Mouse (Mus musculus) embryonic facial prominence, embryonic 11.5 days (tissue): ENCODE measurements at regions not wholly inside any gene's neighbourhood (a gene's known extent, or its start where the extent isn't known, plus 50 kb on each side); places are given as distances from the start of the nearest gene placed in this dataset.

ENCODE experiments used
- ATAC-seq: fragments of 200-750 bp; cut with Nextera tagmentation; replicated peaks from 2 replicates; pipeline ENCODE4 v1.8.0; 2017; ENCODE audit warnings: low read depth; ENCODE audit not compliant: insufficient number of reproducible peaks, low FRiP score, low TSS enrichment
- DNase-seq: peaks from one replicate; pipeline ENCODE4 v3.0.0-alpha.2; 2015; ENCODE audit warnings: low spot score
- H3K27ac ChIP-seq: fragments of 300-500 bp; sonication (generic); replicated peaks from 2 replicates; pipeline ENCODE4 v1.5.1; 2014; ENCODE audit warnings: mild to moderate bottlenecking, low read depth, low read length, control low read depth
- H3K27me3 ChIP-seq: fragments of 300-500 bp; sonication (generic); 2 replicates; pipeline ENCODE4 v1.6.1; 2014; ENCODE audit warnings: mild to moderate bottlenecking, low read length, moderate library complexity, mixed read lengths; ENCODE audit not compliant: control insufficient read depth, insufficient read depth
- H3K36me3 ChIP-seq: fragments of 300-500 bp; sonication (generic); replicated peaks from 2 replicates; pipeline ENCODE4 v1.6.1; 2014; ENCODE audit warnings: low read depth, mild to moderate bottlenecking, low read length, moderate library complexity, mixed read lengths; ENCODE audit not compliant: control insufficient read depth, insufficient read depth
- H3K4me1 ChIP-seq: fragments of 300-500 bp; sonication (generic); 2 replicates; pipeline ENCODE4 v1.6.1; 2014; ENCODE audit warnings: low read length, mixed read lengths; ENCODE audit not compliant: control insufficient read depth, insufficient read depth
- H3K4me2 ChIP-seq: fragments of 300-500 bp; sonication (generic); 2 replicates; pipeline ENCODE4 v1.6.1; 2014; ENCODE audit warnings: low read depth, mild to moderate bottlenecking, control low read depth, low read length, moderate library complexity
- H3K4me3 ChIP-seq: fragments of 300-500 bp; sonication (generic); 2 replicates; pipeline ENCODE4 v1.5.1; 2014; ENCODE audit warnings: low read depth, low read length, control low read depth
- H3K9ac ChIP-seq: fragments of 300-500 bp; sonication (generic); replicated peaks from 2 replicates; pipeline ENCODE4 v1.6.1; 2014; ENCODE audit warnings: mild to moderate bottlenecking, control low read depth, low read length
- H3K9me3 ChIP-seq: fragments of 300-500 bp; sonication (generic); replicated peaks from 2 replicates; pipeline ENCODE4 v1.6.1; 2016; ENCODE audit warnings: mild to moderate bottlenecking, low read length, inconsistent platforms, mixed read lengths; ENCODE audit not compliant: control insufficient read depth
- WGBS: fragments of 180-500 bp; shearing (Covaris S2); extraction: QIAGEN DNeasy Blood & Tissue Kit; methylation state at CpG from one replicate; pipeline ENCODE4 v1.1.7; 2014; 5-methylcytosine and 5-hydroxymethylcytosine counted together

DNA sequence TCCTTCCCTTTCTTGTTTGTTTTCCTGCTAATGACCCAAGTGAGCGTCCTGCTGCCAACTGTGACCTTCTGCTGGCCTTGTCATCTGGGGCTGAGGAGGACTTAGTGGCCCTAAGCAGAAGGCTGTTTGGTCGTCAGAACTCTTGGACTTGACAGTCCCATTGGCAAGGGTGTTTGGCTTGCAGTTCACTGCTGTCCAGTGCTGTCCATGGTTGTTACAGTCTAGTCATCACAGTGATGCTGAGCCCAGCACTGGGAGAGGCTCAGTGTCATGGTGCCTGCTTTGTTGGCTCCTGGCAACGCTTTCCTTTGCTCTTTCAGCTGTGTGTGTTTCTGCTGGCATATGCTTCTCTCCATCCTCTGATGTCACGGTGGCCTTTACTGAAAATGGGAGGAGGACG, 161.0 kb downstream of the Gm11077 start:
- DNase-seq (no peak), ATAC-seq (no peak)
- no peaks in the 10 kb centered on the region for H3K9me3 ChIP-seq

DNA sequence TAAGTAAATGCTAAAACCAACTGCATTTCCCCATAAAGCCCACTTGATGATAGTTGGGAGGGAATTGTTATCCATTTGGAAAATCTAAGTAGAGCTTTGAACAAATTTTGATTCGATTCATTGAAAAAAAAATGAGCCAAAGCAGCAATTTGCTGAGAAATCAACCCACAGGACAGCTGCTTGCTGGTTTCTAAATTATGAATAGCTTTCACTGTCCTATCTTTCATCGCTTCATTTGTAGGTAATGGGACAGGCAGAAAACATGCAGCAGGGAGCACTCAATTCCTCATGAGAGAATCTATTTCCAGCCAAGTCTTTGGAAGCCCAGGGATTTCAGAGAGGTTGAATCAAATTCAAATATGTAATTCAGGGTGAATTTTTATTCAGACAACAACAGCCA, 161.5 kb downstream of the Gm11077 start:
- no peaks in the 10 kb centered on the region for H3K36me3 ChIP-seq
- no peaks in the 10 kb centered on the region for H3K27me3 ChIP-seq
- no peak overlapping the region for H3K4me3 ChIP-seq
- H3K9ac ChIP-seq, result no peak overlapping the region
- 87% methylated on average over 2 of the region's 2 CpGs for WGBS
- no peaks in the 10 kb centered on the region for H3K9me3 ChIP-seq
- no peak for DNase-seq
- no peaks in the 10 kb centered on the region for H3K4me1 ChIP-seq
- no peak overlapping the region for H3K4me2 ChIP-seq
- H3K27ac ChIP-seq, result no peak overlapping the region
- no peak for ATAC-seq

More for the DNA sequence above, 161.0 kb downstream of the Gm11077 start:
- 61% methylated on average over 5 of the region's 5 CpGs for WGBS
- Histone ChIP-seq H3K4me2 (no peak overlapping the region), H3K36me3 (no peaks in the 10 kb centered on the region), H3K4me1 (no peaks in the 10 kb centered on the region), H3K4me3 (no peak overlapping the region), H3K27ac (no peak overlapping the region), H3K27me3 (no peaks in the 10 kb centered on the region), H3K9ac (no peak overlapping the region)

DNA sequence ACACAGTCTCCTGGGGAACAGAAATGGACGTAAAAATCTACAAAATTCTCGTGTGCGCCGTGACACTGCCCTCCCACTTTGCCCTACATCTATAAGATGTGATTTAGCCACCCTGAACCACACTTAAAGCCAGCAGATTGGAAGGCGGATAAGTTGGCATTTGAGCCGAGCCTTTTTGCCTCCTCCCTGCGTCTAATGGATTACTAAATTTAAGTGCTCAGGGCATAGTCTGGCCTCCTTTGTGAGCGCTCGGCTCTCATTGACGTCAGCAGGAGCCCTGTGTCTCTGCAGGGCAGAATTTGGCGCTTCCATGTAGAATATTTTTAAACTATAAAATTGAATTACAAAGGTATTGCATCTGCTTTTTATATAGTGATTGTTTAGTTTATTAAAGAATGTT, 165.4 kb downstream of the Gm11077 start:
- Histone ChIP-seq H3K4me2 (no peak overlapping the region), H3K27ac (no peak overlapping the region), H3K9ac (no peak overlapping the region), H3K4me1 (no peaks in the 10 kb centered on the region), H3K4me3 (no peak overlapping the region), H3K36me3 (no peaks in the 10 kb centered on the region), H3K9me3 (no peaks in the 10 kb centered on the region), H3K27me3 (no peaks in the 10 kb centered on the region)
- ATAC-seq (no peak), DNase-seq (peak; percentile 34)
- WGBS, result 57% methylated on average over 11 of the region's 11 CpGs

DNA sequence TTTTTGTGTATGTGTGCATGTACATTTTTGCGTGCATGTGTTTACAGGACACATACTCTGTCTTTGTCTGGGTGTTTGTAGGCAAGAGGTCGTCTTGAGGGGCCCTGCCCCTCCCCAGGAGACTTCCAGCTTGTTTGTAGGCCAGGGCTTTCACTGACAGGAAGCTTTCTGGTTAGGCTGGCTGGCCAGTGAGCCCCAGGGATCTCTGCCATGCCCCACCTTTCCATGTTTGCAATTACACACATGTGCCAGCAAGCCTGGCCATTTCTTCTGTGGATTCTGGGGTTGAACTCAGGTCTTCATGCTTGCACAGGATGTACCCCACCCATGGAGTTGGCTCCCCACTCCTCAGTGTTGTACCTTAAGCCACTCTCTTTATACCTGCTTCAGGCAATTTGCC, 166.4 kb downstream of the Gm11077 start:
- Histone ChIP-seq H3K9me3 (no peaks in the 10 kb centered on the region), H3K4me2 (no peak overlapping the region)

DNA sequence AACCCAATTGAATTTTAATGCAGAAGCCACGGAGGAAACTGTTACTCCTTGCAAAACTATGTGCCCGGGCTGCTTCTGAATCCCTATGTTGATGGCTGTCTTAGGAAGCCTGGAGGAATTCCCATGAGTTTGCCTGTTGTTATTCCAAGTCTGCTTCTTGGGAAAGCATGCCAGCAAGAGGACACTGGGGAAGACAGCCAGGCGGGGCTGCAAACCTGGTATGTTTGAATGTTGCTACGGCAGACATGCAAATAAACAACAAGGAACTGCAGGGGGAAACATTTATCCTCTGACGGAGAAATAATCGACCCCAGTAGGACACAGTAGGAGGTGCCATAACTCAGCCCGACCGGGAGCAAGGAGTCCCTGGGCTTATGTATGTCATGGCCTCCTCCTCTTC, 168.0 kb downstream of the Gm11077 start:
- ATAC-seq, result no peak
- Histone ChIP-seq H3K27me3 (no peaks in the 10 kb centered on the region), H3K9me3 (no peaks in the 10 kb centered on the region), H3K4me2 (no peak overlapping the region), H3K4me1 (no peaks in the 10 kb centered on the region), H3K4me3 (no peak overlapping the region), H3K27ac (no peak overlapping the region), H3K9ac (no peak overlapping the region), H3K36me3 (no peaks in the 10 kb centered on the region)
- 50% methylated on average over 8 of the region's 8 CpGs for WGBS
- DNase-seq, result no peak

More for the DNA sequence above, 166.4 kb downstream of the Gm11077 start:
- ATAC-seq (no peak), DNase-seq (no peak)
- Histone ChIP-seq H3K27me3 (no peaks in the 10 kb centered on the region), H3K4me3 (no peak overlapping the region), H3K36me3 (no peaks in the 10 kb centered on the region), H3K9ac (no peak overlapping the region), H3K27ac (no peak overlapping the region), H3K4me1 (no peaks in the 10 kb centered on the region)
- WGBS, result 42% methylated on average over 2 of the region's 2 CpGs

DNA sequence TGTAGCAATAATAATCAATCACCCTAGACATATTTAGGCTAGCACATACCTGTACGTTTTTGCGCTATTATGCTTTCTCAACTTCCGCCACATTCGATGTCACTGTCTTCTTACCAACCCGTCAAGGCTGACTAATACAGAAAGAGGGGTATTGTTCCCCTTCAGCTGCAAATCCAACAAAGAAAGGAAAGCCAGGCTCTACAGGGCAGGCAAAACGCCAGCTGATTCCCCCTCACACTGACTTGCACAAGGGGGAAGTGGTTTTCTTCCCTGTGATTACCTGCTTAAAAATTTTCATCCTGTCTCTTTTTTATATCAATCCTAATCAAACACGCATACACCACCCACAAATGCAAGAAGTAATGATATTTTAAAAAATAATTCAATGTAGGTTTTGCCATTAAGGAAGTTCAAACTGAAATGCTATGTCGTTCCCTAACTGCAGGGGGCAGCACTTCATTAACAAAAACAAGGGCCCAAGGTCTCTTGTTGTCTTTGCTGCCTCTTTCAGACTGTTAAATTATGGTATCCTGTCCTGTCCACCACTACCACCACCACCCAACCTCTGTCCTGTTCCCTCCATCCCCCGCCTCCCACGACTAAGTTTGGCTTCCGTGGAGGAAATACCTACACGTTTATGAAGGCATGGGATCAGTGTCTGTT, 195.4 kb downstream of the Gm11077 start:
- H3K36me3 ChIP-seq, result no peaks in the 10 kb centered on the region
- no peak overlapping the region for H3K4me3 ChIP-seq
- no peaks in the 10 kb centered on the region for H3K4me1 ChIP-seq
- no peak overlapping the region for H3K4me2 ChIP-seq
- no peak overlapping the region for H3K9ac ChIP-seq
- ATAC-seq, result no peak
- 56% methylated on average over 12 of the region's 12 CpGs for WGBS
- H3K9me3 ChIP-seq, result no peaks in the 10 kb centered on the region
- no peak overlapping the region for H3K27ac ChIP-seq
- H3K27me3 ChIP-seq, result no peaks in the 10 kb centered on the region
- DNase-seq, result peak; percentile 70

DNA sequence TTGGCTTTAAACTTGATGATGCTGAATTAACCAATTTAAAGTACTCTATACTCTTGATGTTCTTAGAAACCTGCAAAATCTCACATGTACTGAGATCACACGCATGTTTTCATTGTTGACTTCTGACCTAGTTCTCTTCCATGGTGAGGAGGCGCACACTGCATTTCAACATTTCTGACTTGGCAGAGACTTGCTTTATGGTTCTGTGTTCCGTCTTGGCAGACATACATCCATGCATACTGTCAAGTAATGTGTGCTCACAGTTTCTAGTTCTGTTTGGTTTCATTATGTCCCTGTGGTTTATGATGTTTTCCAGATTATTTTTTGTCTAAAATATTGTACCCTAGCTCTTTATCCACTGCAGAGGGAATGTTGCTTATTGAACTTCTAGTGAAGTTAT, 198.5 kb downstream of the Gm11077 start:
- WGBS, result 88% methylated on average over 3 of the region's 3 CpGs
- no peak overlapping the region for H3K4me3 ChIP-seq
- ATAC-seq (no peak), DNase-seq (no peak)
- H3K4me2 ChIP-seq, result no peak overlapping the region
- H3K9me3 ChIP-seq, result no peaks in the 10 kb centered on the region
- H3K27ac ChIP-seq, result no peak overlapping the region
- no peak overlapping the region for H3K9ac ChIP-seq
- no peaks in the 10 kb centered on the region for H3K27me3 ChIP-seq
- H3K36me3 ChIP-seq, result no peaks in the 10 kb centered on the region
- H3K4me1 ChIP-seq, result no peaks in the 10 kb centered on the region

DNA sequence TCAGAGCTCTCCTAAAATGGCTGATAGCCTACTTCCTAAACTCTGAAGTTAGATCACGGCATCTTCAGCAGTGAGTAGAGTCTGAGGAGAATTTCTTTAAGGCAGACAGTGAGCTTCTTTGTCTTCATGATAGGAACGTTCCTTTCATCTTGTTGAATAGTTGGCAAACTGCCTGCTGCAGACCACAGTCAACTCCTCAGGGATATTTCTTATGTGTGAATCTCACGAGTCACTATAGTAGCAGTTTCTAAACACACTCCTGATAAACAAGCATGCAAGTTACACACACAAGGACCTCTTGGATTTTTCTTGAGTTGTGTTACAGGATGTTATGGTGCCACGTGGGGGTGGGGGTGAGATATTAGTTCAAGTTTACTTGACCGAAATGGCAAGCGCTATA, 205.2 kb downstream of the Gm11077 start:
- no peak overlapping the region for H3K4me3 ChIP-seq
- no peak overlapping the region for H3K9ac ChIP-seq
- H3K4me1 ChIP-seq, result no peaks in the 10 kb centered on the region
- no peaks in the 10 kb centered on the region for H3K36me3 ChIP-seq
- no peak overlapping the region for H3K4me2 ChIP-seq
- DNase-seq (no peak), ATAC-seq (no peak)
- WGBS, result 75% methylated on average over 6 of the region's 6 CpGs
- H3K9me3 ChIP-seq, result no peaks in the 10 kb centered on the region
- H3K27ac ChIP-seq, result no peak overlapping the region
- H3K27me3 ChIP-seq, result no peaks in the 10 kb centered on the region
